Mouse (Mus musculus) liver, embryonic 14.5 days (tissue): ENCODE measurements around the gene Gm379.

Experiments used
- CTCF ChIP-seq: IDR thresholded peaks from 2 replicates; pipeline ENCODE4 v1.5.1; 2016; ENCODE audit warnings: antibody characterized with exemption, low read depth, control low read depth
- EP300 ChIP-seq: IDR thresholded peaks from 2 replicates; pipeline ENCODE4 v1.6.1; 2016; ENCODE audit warnings: antibody characterized with exemption, low read depth

GRCm38 (mm10) chrX:108664885-108665284 is at the start of gene Gm379:
- no peak for TF ChIP-seq CTCF
- no peak for TF ChIP-seq EP300
